Mouse (Mus musculus) midbrain, embryonic 15.5 days (tissue): ENCODE data around the gene Gpsm2. TPM values are rescaled to one million over a fixed set of nuclear protein-coding genes. Genes with fewer than 3 reads are reported as not detected.

ENCODE experiments used
- ATAC-seq: fragments of 200-750 bp; cut with Nextera tagmentation; replicated peaks from 2 replicates; pipeline ENCODE4 v1.8.0; 2017; ENCODE audit warnings: moderate TSS enrichment
- H3K27ac ChIP-seq: fragments of 300-500 bp; sonication (generic); 2 replicates; pipeline ENCODE4 v1.5.1; 2015; ENCODE audit warnings: mild to moderate bottlenecking, inconsistent platforms
- H3K27me3 ChIP-seq: fragments of 300-500 bp; sonication (generic); replicated peaks from 2 replicates; pipeline ENCODE4 v1.6.1; 2015; ENCODE audit warnings: inconsistent platforms
- H3K36me3 ChIP-seq: fragments of 300-500 bp; sonication (generic); replicated peaks from 2 replicates; pipeline ENCODE4 v1.6.1; 2015; ENCODE audit warnings: inconsistent platforms
- H3K4me1 ChIP-seq: fragments of 300-500 bp; sonication (generic); 2 replicates; pipeline ENCODE4 v1.6.1; 2015; ENCODE audit warnings: inconsistent platforms
- H3K4me2 ChIP-seq: fragments of 300-500 bp; sonication (generic); 2 replicates; pipeline ENCODE4 v1.6.1; 2015; ENCODE audit warnings: inconsistent platforms, mild to moderate bottlenecking, moderate library complexity
- H3K4me3 ChIP-seq: fragments of 300-500 bp; sonication (generic); 2 replicates; pipeline ENCODE4 v1.5.1; 2015; ENCODE audit warnings: mild to moderate bottlenecking, inconsistent platforms
- H3K9ac ChIP-seq: fragments of 300-500 bp; sonication (generic); 2 replicates; pipeline ENCODE4 v1.6.1; 2015; ENCODE audit warnings: mild to moderate bottlenecking, inconsistent platforms
- H3K9me3 ChIP-seq: fragments of 300-500 bp; sonication (generic); 2 replicates; pipeline ENCODE4 v1.6.1; 2016; ENCODE audit warnings: inconsistent platforms
- WGBS: fragments of 180-500 bp; shearing (Covaris S2); methylation state at CpG from one replicate; pipeline ENCODE4 v1.1.7; 2015; ENCODE audit warnings: mixed read lengths; 5-methylcytosine and 5-hydroxymethylcytosine counted together
- polyA plus RNA-seq: library from polyadenylated mRNA; unstranded; fragments of >200 nt; fragmentation: Nextera tagmentation; extraction: Ambion mirVana; gene quantifications from 2 replicates; pipeline ENCODE4 v1.2.1, GENCODE M21; 2015

Gene Gpsm2
- polyA plus RNA-seq, 1 experiment from 2014 or later, result 16.1 TPM

DNA sequence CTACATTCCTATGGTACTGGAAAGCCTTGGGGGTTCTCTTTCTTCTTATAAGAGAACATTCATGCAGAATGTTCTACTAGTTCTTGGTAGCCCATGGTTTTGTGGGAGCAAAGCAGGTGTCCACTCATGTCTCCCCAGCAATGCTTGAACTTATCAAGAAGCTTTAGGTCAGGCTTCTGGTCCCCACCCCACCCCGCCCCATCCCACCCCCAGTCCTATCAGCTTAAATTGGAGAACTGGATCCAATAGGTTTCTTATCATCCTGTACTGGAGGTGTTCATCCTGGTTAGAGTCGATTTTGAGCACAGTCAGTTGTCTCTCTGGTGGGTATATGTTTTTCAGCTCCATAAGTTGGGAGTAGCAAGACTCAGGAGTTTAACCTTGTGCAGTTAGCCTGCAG, 33.4 kb upstream of the Gpsm2 start:
- no peak overlapping the region for H3K4me3 ChIP-seq
- H3K36me3 ChIP-seq, result no peaks in the 10 kb centered on the region
- ATAC-seq, result no peak
- no peak overlapping the region for H3K27ac ChIP-seq
- H3K4me2 ChIP-seq, result no peak overlapping the region
- H3K27me3 ChIP-seq, result no peaks in the 10 kb centered on the region
- 84% methylated on average over 2 of the region's 2 CpGs for WGBS
- H3K9me3 ChIP-seq, result no peaks in the 10 kb centered on the region
- no peaks in the 10 kb centered on the region for H3K4me1 ChIP-seq
- H3K9ac ChIP-seq, result no peak overlapping the region

- H3K27ac ChIP-seq, result no peak overlapping the region
- H3K4me3 ChIP-seq, result no peak overlapping the region
- H3K4me1 ChIP-seq, result no peaks in the 10 kb centered on the region
- H3K4me2 ChIP-seq, result no peak overlapping the region
- H3K27me3 ChIP-seq, result no peaks in the 10 kb centered on the region
- no peaks in the 10 kb centered on the region for H3K36me3 ChIP-seq
- H3K9ac ChIP-seq, result no peak overlapping the region
- H3K9me3 ChIP-seq, result no peaks in the 10 kb centered on the region
- 79% methylated on average over 1 of the region's 1 CpGs for WGBS
- ATAC-seq, result no peak
Measured at GRCm38 (mm10) chr3:108754541-108754940, 32.4 kb upstream of the Gpsm2 start.

GRCm38 (mm10) chr3:108751691-108752090, 29.6 kb upstream of the Gpsm2 start:
- no peak overlapping the region for H3K9ac ChIP-seq
- H3K27ac ChIP-seq, result no peak overlapping the region
- H3K27me3 ChIP-seq, result no peaks in the 10 kb centered on the region
- H3K4me1 ChIP-seq, result no peaks in the 10 kb centered on the region
- 83% methylated on average over 6 of the region's 6 CpGs for WGBS
- H3K36me3 ChIP-seq, result no peaks in the 10 kb centered on the region
- no peaks in the 10 kb centered on the region for H3K9me3 ChIP-seq
- ATAC-seq, result no peak
- no peak overlapping the region for H3K4me3 ChIP-seq
- no peak overlapping the region for H3K4me2 ChIP-seq

- Histone ChIP-seq H3K4me3 (no peak overlapping the region), H3K4me2 (no peak overlapping the region), H3K9ac (no peak overlapping the region), H3K36me3 (no peaks in the 10 kb centered on the region), H3K9me3 (no peaks in the 10 kb centered on the region), H3K27me3 (no peaks in the 10 kb centered on the region), H3K4me1 (no peaks in the 10 kb centered on the region), H3K27ac (no peak overlapping the region)
- WGBS, result 76% methylated on average over 6 of the region's 6 CpGs
- ATAC-seq, result no peak
Measured at GRCm38 (mm10) chr3:108751061-108751460, 29.0 kb upstream of the Gpsm2 start.

DNA sequence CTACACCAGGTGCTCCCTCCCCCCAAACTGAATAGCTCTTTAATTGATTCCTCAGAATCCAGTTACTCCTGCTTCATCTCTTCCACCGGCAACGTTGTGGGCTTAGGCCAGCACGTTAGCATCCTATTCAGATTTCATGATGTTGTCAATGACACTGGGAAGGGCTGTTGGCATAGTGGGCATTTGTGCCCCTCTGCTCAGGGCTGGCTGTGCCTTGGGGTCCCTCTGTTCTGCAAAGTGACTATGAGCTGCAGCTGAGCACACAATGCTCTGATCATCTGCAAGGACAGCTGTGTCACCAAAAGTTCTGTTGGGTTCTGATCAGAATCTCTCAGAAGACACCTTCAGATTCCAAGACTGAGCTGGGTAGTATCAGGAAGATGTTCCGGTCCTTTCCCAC, 22.0 kb upstream of the Gpsm2 start:
- WGBS, result 80% methylated on average over 4 of the region's 4 CpGs
- H3K4me1 ChIP-seq, result no peaks in the 10 kb centered on the region
- no peak overlapping the region for H3K9ac ChIP-seq
- H3K4me3 ChIP-seq, result no peak overlapping the region
- no peaks in the 10 kb centered on the region for H3K36me3 ChIP-seq
- H3K4me2 ChIP-seq, result no peak overlapping the region
- no peak for ATAC-seq
- no peaks in the 10 kb centered on the region for H3K27me3 ChIP-seq
- H3K27ac ChIP-seq, result no peak overlapping the region
- no peaks in the 10 kb centered on the region for H3K9me3 ChIP-seq

DNA sequence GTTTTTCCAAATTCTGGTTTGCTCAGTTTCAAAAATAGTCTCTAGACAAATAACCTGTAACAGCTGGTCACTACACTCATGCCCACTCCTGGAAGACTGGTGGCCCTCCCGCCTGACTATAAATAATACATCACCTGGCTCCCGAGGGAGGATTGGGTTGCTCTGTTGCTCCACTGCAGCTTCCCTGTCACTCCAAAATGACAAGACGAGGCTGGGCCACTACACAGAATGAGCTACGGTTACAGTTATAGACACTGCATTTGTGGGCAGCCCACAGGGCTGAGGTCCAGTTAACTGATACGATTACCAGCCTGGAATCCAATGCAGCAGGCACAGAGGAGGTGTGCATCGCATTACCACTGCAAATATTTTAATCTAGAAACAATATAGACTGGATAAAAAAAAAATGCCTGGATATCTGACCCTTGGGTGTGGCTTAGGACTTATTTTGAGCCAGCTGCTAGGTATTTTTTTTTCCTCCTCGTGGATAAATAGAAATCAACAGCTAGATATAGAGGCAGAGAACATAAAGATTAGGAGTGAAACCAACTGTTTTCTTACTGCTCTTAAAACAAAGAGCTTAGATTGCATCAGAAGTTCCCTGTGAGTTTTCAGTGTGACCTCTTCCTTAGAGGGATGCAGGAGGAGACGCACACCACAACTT, 17.1 kb upstream of the Gpsm2 start, which contains the start of gene Aknad1:
TSS of gene Aknad1 (plus strand) at position 614 of the 664 bp plus-strand sequence.
- Histone ChIP-seq H3K4me3 (no peak within 1 kb of the TSS), H3K4me1 (no peaks in the 10 kb centered on the region), H3K4me2 (no peak within 1 kb of the TSS), H3K9me3 (no peaks in the 10 kb centered on the region), H3K36me3 (no peaks in the 10 kb centered on the region), H3K27me3 (no peaks in the 10 kb centered on the region), H3K9ac (no peak within 1 kb of the TSS), H3K27ac (no peak within 1 kb of the TSS)
- 67% methylated on average over 8 of the region's 8 CpGs for WGBS
- ATAC-seq, result no peak

GRCm38 (mm10) chr3:108737761-108738160, 15.7 kb upstream of the Gpsm2 start:
- no peaks in the 10 kb centered on the region for H3K36me3 ChIP-seq
- no peaks in the 10 kb centered on the region for H3K9me3 ChIP-seq
- H3K27me3 ChIP-seq, result no peaks in the 10 kb centered on the region
- no peak overlapping the region for H3K27ac ChIP-seq
- no peaks in the 10 kb centered on the region for H3K4me1 ChIP-seq
- ATAC-seq, result no peak
- no peak overlapping the region for H3K4me3 ChIP-seq
- H3K9ac ChIP-seq, result no peak overlapping the region
- no peak overlapping the region for H3K4me2 ChIP-seq
- WGBS, result 82% methylated on average over 3 of the region's 3 CpGs

DNA sequence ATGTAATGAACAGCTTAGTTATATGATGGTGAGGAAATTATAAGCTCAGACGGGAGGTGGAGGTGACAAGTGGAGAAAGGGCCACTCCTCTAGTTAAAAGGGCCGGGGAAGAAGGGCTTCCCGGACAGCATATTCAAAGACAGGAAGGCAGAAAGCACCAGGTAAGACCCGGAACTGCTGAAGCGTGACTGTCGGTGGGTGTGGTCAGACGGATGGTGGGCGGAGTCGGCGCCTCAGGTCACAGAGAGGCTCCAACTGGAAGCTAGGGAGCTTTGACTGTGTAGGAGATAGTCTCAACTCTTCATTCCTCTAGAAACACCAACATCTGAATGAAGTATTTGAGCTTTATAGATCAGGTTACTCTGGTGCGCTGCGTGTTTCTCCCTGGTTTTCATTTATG, 8.2 kb upstream of the Gpsm2 start:
- no peak overlapping the region for H3K9ac ChIP-seq
- H3K9me3 ChIP-seq, result no peaks in the 10 kb centered on the region
- H3K4me1 ChIP-seq, result no peaks in the 10 kb centered on the region
- no peak for ATAC-seq
- no peaks in the 10 kb centered on the region for H3K27me3 ChIP-seq
- H3K36me3 ChIP-seq, result no peaks in the 10 kb centered on the region
- no peak overlapping the region for H3K4me2 ChIP-seq
- no peak overlapping the region for H3K27ac ChIP-seq
- no peak overlapping the region for H3K4me3 ChIP-seq
- WGBS, result 51% methylated on average over 12 of the region's 12 CpGs

GRCm38 (mm10) chr3:108727776-108728175, 5.7 kb upstream of the Gpsm2 start:
- H3K4me3 ChIP-seq, result no peak overlapping the region
- no peak overlapping the region for H3K4me2 ChIP-seq
- no peak for ATAC-seq
- no peak overlapping the region for H3K27ac ChIP-seq
- H3K36me3 ChIP-seq, result no peaks in the 10 kb centered on the region
- 0 out of 2 replicates have a peak, but pooled peaks cover 3% of the 10 kb centered on the region for H3K4me1 ChIP-seq
- WGBS, result 98% methylated on average over 3 of the region's 3 CpGs
- H3K27me3 ChIP-seq, result no peaks in the 10 kb centered on the region
- H3K9ac ChIP-seq, result no peak overlapping the region
- H3K9me3 ChIP-seq, result no peaks in the 10 kb centered on the region

- no peak overlapping the region for H3K9ac ChIP-seq
- no peaks in the 10 kb centered on the region for H3K9me3 ChIP-seq
- 0 out of 2 replicates have a peak, but pooled peaks cover 5% of the 10 kb centered on the region for H3K4me1 ChIP-seq
- no peaks in the 10 kb centered on the region for H3K27me3 ChIP-seq
- no peaks in the 10 kb centered on the region for H3K36me3 ChIP-seq
- no peak overlapping the region for H3K4me3 ChIP-seq
- no peak overlapping the region for H3K27ac ChIP-seq
- ATAC-seq, result no peak
- H3K4me2 ChIP-seq, result no peak overlapping the region
Measured at GRCm38 (mm10) chr3:108727344-108727743, 5.2 kb upstream of the Gpsm2 start.

- H3K4me1 ChIP-seq, result 0 out of 2 replicates have a peak, but pooled peaks cover 5% of the 10 kb centered on the region
- ATAC-seq, result no peak
- H3K27me3 ChIP-seq, result no peaks in the 10 kb centered on the region
- H3K9me3 ChIP-seq, result no peaks in the 10 kb centered on the region
- WGBS, result 92% methylated on average over 7 of the region's 7 CpGs
- no peaks in the 10 kb centered on the region for H3K36me3 ChIP-seq
- no peak overlapping the region for H3K9ac ChIP-seq
- H3K27ac ChIP-seq, result no peak overlapping the region
- no peak overlapping the region for H3K4me3 ChIP-seq
- no peak overlapping the region for H3K4me2 ChIP-seq
Measured at GRCm38 (mm10) chr3:108726413-108726812, 4.3 kb upstream of the Gpsm2 start.

DNA sequence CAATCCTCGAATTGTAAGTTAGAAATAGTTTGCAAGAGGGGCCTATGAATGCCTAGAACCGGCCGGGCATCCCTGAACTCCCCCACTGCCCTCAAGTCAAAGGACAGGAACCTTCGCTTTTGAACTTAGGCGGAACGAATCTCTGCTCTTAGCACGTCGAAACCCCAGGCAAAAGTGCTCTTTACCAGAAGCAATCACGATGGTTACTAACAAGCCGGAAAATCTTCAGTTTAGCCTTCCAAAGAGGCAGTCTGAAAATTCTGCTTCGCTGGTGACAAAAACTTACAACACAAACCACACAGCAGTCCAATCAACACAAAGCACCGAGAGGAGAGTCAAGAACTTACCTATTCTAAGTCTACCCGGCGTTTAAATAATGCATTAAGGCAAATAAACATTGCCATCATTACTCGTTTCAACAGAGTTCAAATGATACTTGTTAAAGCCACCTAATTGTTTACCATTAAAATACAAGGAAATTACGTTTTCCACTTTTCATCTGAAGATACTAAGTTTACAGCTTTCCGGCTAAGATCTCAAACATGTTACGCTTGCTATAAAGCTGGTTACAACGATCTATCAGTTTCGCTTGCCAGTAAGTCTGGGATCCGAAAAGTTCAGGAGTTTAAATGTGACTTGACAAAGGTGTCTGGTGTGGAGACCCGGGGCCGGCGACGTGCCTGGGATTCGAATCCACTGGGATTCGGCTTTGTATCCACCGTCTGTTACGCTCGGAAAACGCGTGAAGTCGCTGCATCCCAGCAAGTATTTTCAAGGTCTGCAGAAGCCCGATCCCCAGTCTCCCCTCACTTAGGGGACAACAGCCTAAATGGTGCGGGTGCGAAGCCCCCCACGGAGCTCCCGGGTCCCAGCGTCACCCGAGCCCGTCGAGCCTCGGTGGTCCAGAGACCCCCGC, 775 bp downstream of the Gpsm2 start:
- ATAC-seq, result no peak; the same call in 1 of the 2 replicates
- H3K4me2 ChIP-seq, result peak overlapping the region; percentile 71
- H3K27ac ChIP-seq, result peak overlapping the region; percentile 76
- peak overlapping the region; percentile 52 for H3K9ac ChIP-seq
- H3K27me3 ChIP-seq, result no peaks in the 10 kb centered on the region
- H3K4me3 ChIP-seq, result peak overlapping the region; percentile 62
- WGBS, result under 1% methylated on average over 44 of the region's 44 CpGs
- H3K9me3 ChIP-seq, result no peaks in the 10 kb centered on the region
- H3K36me3 ChIP-seq, result no peaks in the 10 kb centered on the region
- peaks cover 17% of the 10 kb centered on the region for H3K4me1 ChIP-seq
